Mouse (Mus musculus): Measurements from ENCODE around the gene Rusc2. TPM values are rescaled to one million over a fixed set of nuclear protein-coding genes. Genes with fewer than 3 reads are reported as not detected.

The Rusc2 gene
- polyA plus RNA-seq, 1 experiment from 2014 or later, result 10.9 TPM

GRCm38 (mm10) chr4:43367787-43368186 is 14.0 kb upstream of the Rusc2 start:
- Histone ChIP-seq H3K4me3 (no peak overlapping the region), H3K27ac (replicated peaks) (no peak overlapping the region), H3K36me3 (replicated peaks) (no peaks in the 10 kb centered on the region), H3K9me3 (no peaks in the 10 kb centered on the region), H3K27me3 (replicated peaks; ENCODE audit: low read depth, poor library complexity, severe bottlenecking) (no peaks in the 10 kb centered on the region), H3K4me1 (no peaks in the 10 kb centered on the region)
- WGBS, result 92% methylated on average over 9 of the region's 9 CpGs
- no peak for DNase-seq (ENCODE audit: low spot score)

GRCm38 (mm10) chr4:43371406-43371805 is 10.4 kb upstream of the Rusc2 start:
- Histone ChIP-seq H3K4me1 (no peaks in the 10 kb centered on the region), H3K36me3 (replicated peaks) (no peaks in the 10 kb centered on the region), H3K27ac (replicated peaks) (no peak overlapping the region), H3K27me3 (replicated peaks; ENCODE audit: low read depth, poor library complexity, severe bottlenecking) (no peaks in the 10 kb centered on the region), H3K9me3 (no peaks in the 10 kb centered on the region), H3K4me3 (no peak overlapping the region)
- whole genome bisulfite sequencing, result 75% methylated on average over 11 of the region's 11 CpGs
- DNase-seq (ENCODE audit: low spot score), result no peak

GRCm38 (mm10) chr4:43372155-43372554 is 9.6 kb upstream of the Rusc2 start:
- H3K4me1 ChIP-seq, result no peaks in the 10 kb centered on the region
- no peaks in the 10 kb centered on the region for H3K36me3 ChIP-seq (replicated peaks)
- no peak for DNase-seq (ENCODE audit: low spot score)
- no peaks in the 10 kb centered on the region for H3K9me3 ChIP-seq
- H3K27ac ChIP-seq (replicated peaks), result no peak overlapping the region
- no peaks in the 10 kb centered on the region for H3K27me3 ChIP-seq (replicated peaks; ENCODE audit: low read depth, poor library complexity, severe bottlenecking)
- no peak overlapping the region for H3K4me3 ChIP-seq
- 71% methylated on average over 4 of the region's 4 CpGs for WGBS

GRCm38 (mm10) chr4:43374266-43374665 is 7.5 kb upstream of the Rusc2 start:
- no peaks in the 10 kb centered on the region for H3K4me1 ChIP-seq
- H3K4me3 ChIP-seq, result no peak overlapping the region
- H3K27ac ChIP-seq (replicated peaks), result no peak overlapping the region
- no peaks in the 10 kb centered on the region for H3K9me3 ChIP-seq
- no peaks in the 10 kb centered on the region for H3K36me3 ChIP-seq (replicated peaks)
- peaks cover 4% of the 10 kb centered on the region; the same call in 1 of the 2 replicates for H3K27me3 ChIP-seq (replicated peaks; ENCODE audit: low read depth, poor library complexity, severe bottlenecking)
- DNase-seq (ENCODE audit: low spot score), result no peak
- 88% methylated on average over 4 of the region's 4 CpGs for whole genome bisulfite sequencing

- WGBS, result 90% methylated on average over 6 of the region's 6 CpGs
- no peak overlapping the region for H3K4me3 ChIP-seq
- DNase-seq (ENCODE audit: low spot score), result no peak
- no peaks in the 10 kb centered on the region for H3K9me3 ChIP-seq
- H3K4me1 ChIP-seq, result peaks cover 19% of the 10 kb centered on the region
- peaks cover 34% of the 10 kb centered on the region for H3K27me3 ChIP-seq (replicated peaks; ENCODE audit: low read depth, poor library complexity, severe bottlenecking)
- no peak overlapping the region for H3K27ac ChIP-seq (replicated peaks)
- no peaks in the 10 kb centered on the region for H3K36me3 ChIP-seq (replicated peaks)
Measured at GRCm38 (mm10) chr4:43379601-43380000, 2.2 kb upstream of the Rusc2 start.

GRCm38 (mm10) chr4:43380951-43381350 is 828 bp upstream of the Rusc2 start:
- H3K9me3 ChIP-seq, result no peaks in the 10 kb centered on the region
- peak overlapping the region; percentile 82 for H3K4me3 ChIP-seq
- no peaks in the 10 kb centered on the region for H3K36me3 ChIP-seq (replicated peaks)
- no peak for DNase-seq (ENCODE audit: low spot score)
- H3K27me3 ChIP-seq (replicated peaks; ENCODE audit: low read depth, poor library complexity, severe bottlenecking), result peaks cover 34% of the 10 kb centered on the region
- WGBS, result 67% methylated on average over 10 of the region's 10 CpGs
- peaks cover 19% of the 10 kb centered on the region for H3K4me1 ChIP-seq
- H3K27ac ChIP-seq (replicated peaks), result no peak overlapping the region

GRCm38 (mm10) chr4:43382155-43383020 is 609 bp downstream of the Rusc2 start:
- Histone ChIP-seq H3K27ac (replicated peaks) (peak overlapping the region; percentile 86), H3K27me3 (replicated peaks; ENCODE audit: low read depth, poor library complexity, severe bottlenecking) (peaks cover 34% of the 10 kb centered on the region), H3K36me3 (replicated peaks) (no peaks in the 10 kb centered on the region), H3K4me3 (peak overlapping the region; percentile 82), H3K4me1 (peaks cover 19% of the 10 kb centered on the region), H3K9me3 (no peaks in the 10 kb centered on the region)
- WGBS, result 8% methylated on average over 32 of the region's 33 CpGs
- no peak for DNase-seq (ENCODE audit: low spot score)

- Histone ChIP-seq H3K27ac (replicated peaks) (no peak overlapping the region), H3K4me3 (no peak overlapping the region), H3K27me3 (replicated peaks; ENCODE audit: low read depth, poor library complexity, severe bottlenecking) (peaks cover 34% of the 10 kb centered on the region), H3K4me1 (peaks cover 19% of the 10 kb centered on the region), H3K36me3 (replicated peaks) (no peaks in the 10 kb centered on the region), H3K9me3 (no peaks in the 10 kb centered on the region)
- no peak for DNase-seq (ENCODE audit: low spot score)
- 72% methylated on average over 11 of the region's 11 CpGs for WGBS
Measured at GRCm38 (mm10) chr4:43383246-43384082, 1.7 kb downstream of the Rusc2 start.

- Histone ChIP-seq H3K36me3 (replicated peaks) (no peaks in the 10 kb centered on the region), H3K4me1 (peaks cover 19% of the 10 kb centered on the region), H3K27me3 (replicated peaks; ENCODE audit: low read depth, poor library complexity, severe bottlenecking) (peaks cover 32% of the 10 kb centered on the region), H3K4me3 (no peak overlapping the region), H3K9me3 (no peaks in the 10 kb centered on the region), H3K27ac (replicated peaks) (no peak overlapping the region)
- 85% methylated on average over 5 of the region's 5 CpGs for WGBS
- no peak for DNase-seq (ENCODE audit: low spot score)
Measured at GRCm38 (mm10) chr4:43384083-43384460, 2.3 kb downstream of the Rusc2 start.

GRCm38 (mm10) chr4:43384541-43384940 is 2.8 kb downstream of the Rusc2 start:
- Histone ChIP-seq H3K4me3 (no peak overlapping the region), H3K27me3 (replicated peaks; ENCODE audit: low read depth, poor library complexity, severe bottlenecking) (peaks cover 28% of the 10 kb centered on the region), H3K9me3 (no peaks in the 10 kb centered on the region), H3K27ac (replicated peaks) (no peak overlapping the region), H3K4me1 (peaks cover 20% of the 10 kb centered on the region), H3K36me3 (replicated peaks) (no peaks in the 10 kb centered on the region)
- 90% methylated on average over 3 of the region's 3 CpGs for WGBS
- DNase-seq (ENCODE audit: low spot score), result no peak

GRCm38 (mm10) chr4:43386932-43387331 is 5.2 kb downstream of the Rusc2 start:
- Histone ChIP-seq H3K36me3 (replicated peaks) (no peaks in the 10 kb centered on the region), H3K27ac (replicated peaks) (no peak overlapping the region), H3K4me1 (peaks cover 32% of the 10 kb centered on the region), H3K9me3 (no peaks in the 10 kb centered on the region), H3K27me3 (replicated peaks; ENCODE audit: low read depth, poor library complexity, severe bottlenecking) (peaks cover 7% of the 10 kb centered on the region), H3K4me3 (no peak overlapping the region)
- no peak for DNase-seq (ENCODE audit: low spot score)

GRCm38 (mm10) chr4:43389390-43389789 is 7.6 kb downstream of the Rusc2 start:
- Histone ChIP-seq H3K4me1 (peaks cover 28% of the 10 kb centered on the region), H3K9me3 (no peaks in the 10 kb centered on the region), H3K36me3 (replicated peaks) (no peaks in the 10 kb centered on the region), H3K27ac (replicated peaks) (no peak overlapping the region), H3K4me3 (no peak overlapping the region), H3K27me3 (replicated peaks; ENCODE audit: low read depth, poor library complexity, severe bottlenecking) (no peaks in the 10 kb centered on the region)
- 75% methylated on average over 2 of the region's 2 CpGs for WGBS
- DNase-seq (ENCODE audit: low spot score), result no peak

All from embryonic facial prominence, embryonic 10.5 days (tissue).